Mouse (Mus musculus) thymus, adult 2 months (tissue): ENCODE measurements around the gene Ifi27.

Experiments
- CTCF ChIP-seq: fragments of 200-500 bp; IDR thresholded peaks from 2 replicates; pipeline ENCODE4 v1.5.1; 2012; ENCODE audit warnings: mild to moderate bottlenecking, control low read depth, low read length, moderate library complexity, borderline replicate concordance; ENCODE audit not compliant: control insufficient read depth, poor library complexity, insufficient read depth; ENCODE audit errors: extremely low read depth
- POLR2A ChIP-seq: fragments of 200-500 bp; IDR thresholded peaks from 2 replicates; pipeline ENCODE4 v1.6.1; 2012; ENCODE audit warnings: mild to moderate bottlenecking, low read length, control low read depth, moderate library complexity; ENCODE audit not compliant: control insufficient read depth, poor library complexity, insufficient read depth; ENCODE audit errors: extremely low read depth

- no peak for TF ChIP-seq CTCF
- no peak for TF ChIP-seq POLR2A
Measured at GRCm38 (mm10) chr12:103445060-103445459, 11.0 kb downstream of the Ifi27 start.
